Mouse (Mus musculus) forebrain, embryonic 14.5 days (tissue): ENCODE results near the gene Apba2. TPM values are rescaled to one million over a fixed set of nuclear protein-coding genes. Genes with fewer than 3 reads are reported as not detected.

ENCODE experiments used
- ATAC-seq: fragments of 200-750 bp; cut with Nextera tagmentation; 2 replicates; pipeline ENCODE4 v1.8.0; 2017; ENCODE audit warnings: mild to moderate bottlenecking, moderate library complexity
- DNase-seq: peaks from one replicate; pipeline ENCODE4 v3.0.0-alpha.2; 2015; ENCODE audit warnings: low spot score
- H3K27ac ChIP-seq: fragments of 300-500 bp; sonication (generic); 2 replicates; pipeline ENCODE4 v1.5.1; 2014; ENCODE audit warnings: low read depth, mild to moderate bottlenecking, control low read depth, low read length, moderate library complexity
- H3K27me3 ChIP-seq: fragments of 300-500 bp; sonication (generic); replicated peaks from 2 replicates; pipeline ENCODE4 v1.6.1; 2014; ENCODE audit warnings: low read length, control low read depth, mixed read lengths; ENCODE audit not compliant: control insufficient read depth, insufficient read depth
- H3K36me3 ChIP-seq: fragments of 300-500 bp; sonication (generic); 2 replicates; pipeline ENCODE4 v1.6.1; 2014; ENCODE audit warnings: low read length, control low read depth; ENCODE audit not compliant: control insufficient read depth, insufficient read depth
- H3K4me1 ChIP-seq: fragments of 300-500 bp; sonication (generic); 2 replicates; pipeline ENCODE4 v1.6.1; 2014; ENCODE audit warnings: antibody characterized with exemption, low read length, control low read depth; ENCODE audit not compliant: control insufficient read depth, insufficient read depth
- H3K4me2 ChIP-seq: fragments of 300-500 bp; sonication (generic); 2 replicates; pipeline ENCODE4 v1.6.1; 2014; ENCODE audit warnings: mild to moderate bottlenecking, control low read depth, low read length
- H3K4me3 ChIP-seq: fragments of 300-500 bp; sonication (generic); 2 replicates; pipeline ENCODE4 v1.5.1; 2014; ENCODE audit warnings: low read depth, low read length, control low read depth
- H3K9ac ChIP-seq: fragments of 300-500 bp; sonication (generic); 2 replicates; pipeline ENCODE4 v1.6.1; 2014; ENCODE audit warnings: mild to moderate bottlenecking, low read length, control low read depth, moderate library complexity
- H3K9me3 ChIP-seq: fragments of 300-500 bp; sonication (generic); replicated peaks from 2 replicates; pipeline ENCODE4 v1.6.1; 2016; ENCODE audit warnings: low read length, control low read depth, mixed read lengths; ENCODE audit not compliant: control insufficient read depth
- WGBS: fragments of 180-500 bp; shearing (Covaris S2); extraction: QIAGEN DNeasy Blood & Tissue Kit; methylation state at CpG from one replicate; pipeline ENCODE4 v1.1.7; 2014; 5-methylcytosine and 5-hydroxymethylcytosine counted together
- polyA plus RNA-seq: library from polyadenylated mRNA; unstranded; fragments of >200 nt; fragmentation: Nextera tagmentation; extraction: Ambion mirVana; gene quantifications from 2 replicates; pipeline ENCODE4 v1.2.1, GENCODE M21; 2014

The Apba2 gene
- polyA plus RNA-seq, 1 experiment from 2014 or later, result 113 TPM

- peak overlapping the region; percentile 65 for H3K27ac ChIP-seq
- H3K27me3 ChIP-seq, result no peaks in the 10 kb centered on the region
- H3K36me3 ChIP-seq, result peaks cover 9% of the 10 kb centered on the region; the same call in 1 of the 2 replicates
- no peaks in the 10 kb centered on the region for H3K9me3 ChIP-seq
- no peak overlapping the region for H3K9ac ChIP-seq
- H3K4me2 ChIP-seq, result no peak overlapping the region
- no peak for DNase-seq
- H3K4me1 ChIP-seq, result peaks cover 27% of the 10 kb centered on the region
- H3K4me3 ChIP-seq, result no peak overlapping the region
- 69% methylated on average over 6 of the region's 6 CpGs for WGBS
- ATAC-seq, result no peak
Observed at GRCm38 (mm10) chr7:64697791-64698337, 196.4 kb downstream of the Apba2 start.

- DNase-seq, result no peak
- Histone ChIP-seq H3K4me2 (no peak overlapping the region), H3K27ac (no peak overlapping the region), H3K9ac (no peak overlapping the region), H3K4me1 (peaks cover 1% of the 10 kb centered on the region), H3K4me3 (no peak overlapping the region), H3K36me3 (no peaks in the 10 kb centered on the region), H3K9me3 (no peaks in the 10 kb centered on the region), H3K27me3 (no peaks in the 10 kb centered on the region)
- 78% methylated on average over 5 of the region's 5 CpGs for WGBS
- ATAC-seq, result no peak
Observed at GRCm38 (mm10) chr7:64704060-64704595, 202.6 kb downstream of the Apba2 start.

DNA sequence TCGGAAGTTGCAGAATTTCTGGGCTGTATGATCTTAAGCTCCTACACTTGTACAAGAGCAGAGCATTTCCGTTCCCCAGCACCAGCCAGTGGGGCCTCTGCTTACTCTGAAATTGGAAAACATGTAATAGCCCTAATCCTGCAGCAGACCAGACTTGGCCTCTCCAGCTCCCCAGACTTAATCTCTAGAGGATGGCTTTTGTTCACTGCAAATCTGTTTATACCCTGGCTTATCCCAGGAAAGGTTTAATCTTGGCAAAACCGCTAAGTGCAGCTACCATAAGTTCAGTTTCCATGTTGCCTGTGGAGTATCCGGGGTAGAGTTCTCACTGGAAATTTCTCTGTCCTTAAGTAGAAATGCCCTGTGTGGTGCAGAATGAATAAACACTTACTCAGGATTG lies 206.7 kb downstream of the Apba2 start:
- 79% methylated on average over 4 of the region's 4 CpGs for WGBS
- Histone ChIP-seq H3K36me3 (no peaks in the 10 kb centered on the region), H3K4me3 (no peak overlapping the region), H3K4me2 (no peak overlapping the region), H3K9ac (no peak overlapping the region), H3K27me3 (no peaks in the 10 kb centered on the region), H3K27ac (no peak overlapping the region), H3K9me3 (no peaks in the 10 kb centered on the region), H3K4me1 (no peaks in the 10 kb centered on the region; the same call in 1 of the 2 replicates)
- DNase-seq (no peak), ATAC-seq (no peak)

DNA sequence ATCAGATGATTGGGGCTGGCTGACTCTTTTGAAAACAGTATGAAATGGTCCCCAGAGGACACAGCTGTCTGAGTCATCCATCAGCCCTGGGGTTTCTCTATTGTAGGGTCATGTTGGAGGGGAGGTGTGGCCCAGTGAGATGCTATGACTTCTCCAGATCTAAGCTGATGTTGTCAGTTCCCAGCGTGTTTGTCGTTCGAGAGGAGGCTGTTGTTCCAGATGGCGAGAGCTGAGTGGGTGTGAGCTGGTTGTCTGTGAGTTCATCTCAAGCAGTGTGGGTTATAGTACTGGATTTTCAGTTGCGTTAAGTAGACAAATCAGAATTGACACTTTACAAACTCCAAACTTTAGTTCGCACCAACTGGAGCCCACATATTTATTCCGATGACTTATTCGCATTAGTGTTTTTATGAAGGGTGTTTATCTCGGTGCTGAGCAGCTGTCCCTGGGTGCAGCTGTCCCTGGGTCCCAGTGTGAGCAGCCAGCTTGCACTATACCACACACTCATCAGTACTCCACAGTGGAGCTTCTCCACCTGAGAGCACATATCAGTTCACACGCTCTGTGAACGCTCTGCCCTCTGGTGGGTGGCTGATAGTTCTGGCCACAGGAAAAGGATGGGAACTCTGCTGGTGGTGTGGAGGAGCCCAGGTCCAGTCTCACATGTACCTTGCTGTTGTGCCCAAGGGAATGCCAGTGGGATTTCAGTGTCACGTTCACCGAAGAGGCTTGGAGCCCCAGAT lies 208.2 kb downstream of the Apba2 start:
- Histone ChIP-seq H3K4me3 (no peak overlapping the region), H3K4me1 (no peaks in the 10 kb centered on the region; the same call in 1 of the 2 replicates), H3K9ac (no peak overlapping the region), H3K36me3 (0 out of 2 replicates have a peak, but pooled peaks cover 3% of the 10 kb centered on the region), H3K9me3 (no peaks in the 10 kb centered on the region), H3K27ac (no peak overlapping the region), H3K27me3 (no peaks in the 10 kb centered on the region), H3K4me2 (no peak overlapping the region)
- WGBS, result 89% methylated on average over 13 of the region's 13 CpGs
- DNase-seq, result no peak
- ATAC-seq, result peak; percentile 34; the same call in 1 of the 2 replicates

DNA sequence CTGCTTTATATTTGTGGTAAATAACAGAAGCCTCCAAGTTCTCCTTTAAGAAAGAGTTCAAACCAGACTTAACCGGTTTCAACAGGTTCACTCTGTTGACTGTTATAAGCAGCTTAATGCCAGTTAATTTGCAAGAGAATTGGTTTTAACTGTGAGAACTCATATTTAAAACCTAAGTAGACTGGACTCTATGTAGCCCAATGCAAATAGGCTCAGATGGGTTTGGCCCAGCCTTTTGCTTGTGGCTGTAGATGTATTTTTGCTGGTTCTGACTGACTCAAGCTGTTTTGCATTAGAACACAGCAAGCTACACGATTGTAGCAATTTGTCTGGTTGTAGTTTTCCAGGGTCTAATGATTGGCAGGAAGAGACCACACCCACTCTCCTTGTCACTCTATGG lies 214.8 kb downstream of the Apba2 start:
- no peak overlapping the region for H3K4me3 ChIP-seq
- no peak overlapping the region for H3K27ac ChIP-seq
- H3K9me3 ChIP-seq, result no peaks in the 10 kb centered on the region
- H3K9ac ChIP-seq, result no peak overlapping the region
- H3K4me2 ChIP-seq, result no peak overlapping the region
- no peak for ATAC-seq
- peaks cover 14% of the 10 kb centered on the region; the same call in 1 of the 2 replicates for H3K36me3 ChIP-seq
- 56% methylated on average over 2 of the region's 2 CpGs for WGBS
- no peak for DNase-seq
- no peaks in the 10 kb centered on the region for H3K27me3 ChIP-seq
- H3K4me1 ChIP-seq, result no peaks in the 10 kb centered on the region

GRCm38 (mm10) chr7:64723313-64723712 lies 221.8 kb downstream of the Apba2 start:
- H3K4me2 ChIP-seq, result no peak overlapping the region
- no peak overlapping the region for H3K4me3 ChIP-seq
- peaks cover 7% of the 10 kb centered on the region for H3K4me1 ChIP-seq
- H3K9me3 ChIP-seq, result no peaks in the 10 kb centered on the region
- no peak overlapping the region for H3K9ac ChIP-seq
- WGBS, result 77% methylated on average over 3 of the region's 3 CpGs
- peak; percentile 51 for DNase-seq
- H3K27ac ChIP-seq, result no peak overlapping the region
- H3K27me3 ChIP-seq, result no peaks in the 10 kb centered on the region
- no peak for ATAC-seq
- 0 out of 2 replicates have a peak, but pooled peaks cover 5% of the 10 kb centered on the region for H3K36me3 ChIP-seq

GRCm38 (mm10) chr7:64724409-64724808 lies 222.9 kb downstream of the Apba2 start:
- no peaks in the 10 kb centered on the region for H3K9me3 ChIP-seq
- H3K27ac ChIP-seq, result no peak overlapping the region
- H3K4me1 ChIP-seq, result peaks cover 10% of the 10 kb centered on the region
- no peak overlapping the region for H3K4me2 ChIP-seq
- 77% methylated on average over 1 of the region's 1 CpGs for WGBS
- ATAC-seq, result no peak
- 0 out of 2 replicates have a peak, but pooled peaks cover 5% of the 10 kb centered on the region for H3K36me3 ChIP-seq
- H3K9ac ChIP-seq, result no peak overlapping the region
- DNase-seq, result no peak
- H3K27me3 ChIP-seq, result no peaks in the 10 kb centered on the region
- H3K4me3 ChIP-seq, result no peak overlapping the region

- H3K36me3 ChIP-seq, result no peaks in the 10 kb centered on the region
- WGBS, result 65% methylated on average over 6 of the region's 6 CpGs
- DNase-seq (peak; percentile 64), ATAC-seq (no peak)
- peak overlapping the region; percentile 48; the same call in 1 of the 2 replicates for H3K27ac ChIP-seq
- no peak overlapping the region for H3K4me3 ChIP-seq
- H3K4me1 ChIP-seq, result peaks cover 10% of the 10 kb centered on the region
- no peak overlapping the region for H3K4me2 ChIP-seq
- H3K9ac ChIP-seq, result no peak overlapping the region
- H3K9me3 ChIP-seq, result no peaks in the 10 kb centered on the region
- no peaks in the 10 kb centered on the region for H3K27me3 ChIP-seq
Observed at GRCm38 (mm10) chr7:64725967-64726695, 224.6 kb downstream of the Apba2 start.
